Mouse (Mus musculus): ENCODE data around the gene Exd2. TPM values are rescaled to one million over a fixed set of nuclear protein-coding genes. Genes with fewer than 3 reads are reported as not detected.
A peak's percentile ranks its signal among the peaks of the same experiment; 100 is the strongest.

The Exd2 gene
- total and polyA plus RNA-seq, 2 experiments from 2014 or later: 32.7 to 40.0 TPM

DNA sequence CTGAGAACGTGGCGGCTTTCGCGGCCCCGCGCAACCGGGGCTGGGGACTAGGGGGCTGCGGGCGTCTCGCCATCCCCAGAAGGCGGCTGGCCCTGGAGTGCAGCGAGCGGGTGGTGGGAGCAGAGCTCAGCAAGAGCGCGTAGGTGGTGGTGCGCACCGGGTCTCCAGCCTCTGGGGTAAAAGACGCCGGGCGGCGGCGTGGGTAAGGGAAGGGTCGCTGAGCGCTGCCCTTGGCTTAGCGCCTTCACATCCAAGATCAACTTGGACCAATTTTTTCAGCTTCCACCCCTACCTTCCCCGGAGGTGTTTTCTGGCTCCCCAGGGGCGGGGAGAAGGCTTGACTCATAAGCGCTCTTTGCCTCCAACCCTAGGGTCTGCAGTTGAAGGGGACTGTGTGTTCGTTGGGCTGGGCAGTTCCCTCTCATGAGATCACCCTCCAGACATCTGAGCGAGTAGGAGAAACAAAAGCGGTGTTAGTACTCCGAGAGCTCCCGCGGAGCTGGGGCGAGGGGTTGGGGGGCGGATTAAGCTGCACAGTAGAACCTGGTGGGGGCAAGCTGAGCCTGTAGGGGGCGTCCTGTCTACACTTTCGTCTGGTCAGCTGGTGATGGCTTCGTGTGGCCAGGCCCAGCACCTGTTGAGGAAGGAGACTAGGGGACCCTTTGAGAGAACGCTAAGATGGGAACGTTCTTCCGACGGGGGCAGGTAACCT lies 56.9 kb downstream of the Exd2 start:
- H3K27me3 ChIP-seq (ENCODE audit: insufficient read depth, low read length): no peaks in the 10 kb centered on the region
- peak overlapping the region; percentile 96 for H3K4me3 ChIP-seq (ENCODE audit: low read depth, low read length)
- H3K4me2 ChIP-seq (ENCODE audit: low read depth, low read length, poor library complexity, severe bottlenecking): peak overlapping the region; percentile 83
- no peaks in the 10 kb centered on the region for H3K9me3 ChIP-seq (ENCODE audit: low read length)
- H3K36me3 ChIP-seq (ENCODE audit: insufficient read depth, low read length): no peaks in the 10 kb centered on the region
- H3K9ac ChIP-seq (replicated peaks; ENCODE audit: low read length, poor library complexity, severe bottlenecking): peak overlapping the region; percentile 76
- under 1% methylated on average over 43 of the region's 43 CpGs for WGBS
- peak; percentile 69 for TF ChIP-seq CTCF (IDR thresholded peaks at IDR 0.05)
- peaks cover 3% of the 10 kb centered on the region; the same call in 1 of the 2 replicates for H3K4me1 ChIP-seq (ENCODE audit: insufficient read depth, low read length)
- peak overlapping the region; percentile 86 for H3K27ac ChIP-seq (ENCODE audit: low read depth, low read length)
- DNase-seq (ENCODE audit: low spot score) (peak; percentile 79), ATAC-seq (ENCODE audit: low FRiP score) (peak; percentile 24; the same call in 1 of the 2 replicates)

DNA sequence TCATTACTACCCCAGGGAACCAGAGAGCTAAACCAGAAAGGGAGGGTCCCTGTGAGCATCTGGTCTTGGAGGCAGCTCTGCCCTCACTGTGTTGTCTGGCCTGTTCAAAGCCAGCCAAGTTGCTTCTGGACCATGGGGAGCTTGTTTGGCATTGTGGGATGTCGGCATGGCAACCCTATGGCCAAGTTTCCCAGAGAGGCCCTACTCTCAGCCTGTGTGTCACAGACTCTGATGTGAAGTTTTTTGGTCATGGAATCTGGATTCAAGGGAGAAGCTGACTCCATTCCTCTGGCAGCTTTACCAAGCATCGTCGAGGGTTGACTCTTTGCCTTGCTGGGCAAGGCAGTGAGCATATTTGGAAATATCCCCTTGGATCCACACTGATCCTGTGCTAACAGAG lies 59.1 kb downstream of the Exd2 start:
- no peak for TF ChIP-seq CTCF (IDR thresholded peaks at IDR 0.05)
- H3K36me3 ChIP-seq (ENCODE audit: insufficient read depth, low read length): no peaks in the 10 kb centered on the region
- no peak overlapping the region for H3K9ac ChIP-seq (replicated peaks; ENCODE audit: low read length, poor library complexity, severe bottlenecking)
- no peak overlapping the region for H3K4me3 ChIP-seq (ENCODE audit: low read depth, low read length)
- H3K4me1 ChIP-seq (ENCODE audit: insufficient read depth, low read length): peaks cover 10% of the 10 kb centered on the region; the same call in 1 of the 2 replicates
- peak; percentile 76 for DNase-seq (ENCODE audit: low spot score)
- H3K27ac ChIP-seq (ENCODE audit: low read depth, low read length): no peak overlapping the region
- no peak for ATAC-seq (ENCODE audit: low FRiP score)
- 59% methylated on average over 3 of the region's 3 CpGs for WGBS
- H3K27me3 ChIP-seq (ENCODE audit: insufficient read depth, low read length): no peaks in the 10 kb centered on the region
- no peaks in the 10 kb centered on the region for H3K9me3 ChIP-seq (ENCODE audit: low read length)
- H3K4me2 ChIP-seq (ENCODE audit: low read depth, low read length, poor library complexity, severe bottlenecking): no peak overlapping the region

DNA sequence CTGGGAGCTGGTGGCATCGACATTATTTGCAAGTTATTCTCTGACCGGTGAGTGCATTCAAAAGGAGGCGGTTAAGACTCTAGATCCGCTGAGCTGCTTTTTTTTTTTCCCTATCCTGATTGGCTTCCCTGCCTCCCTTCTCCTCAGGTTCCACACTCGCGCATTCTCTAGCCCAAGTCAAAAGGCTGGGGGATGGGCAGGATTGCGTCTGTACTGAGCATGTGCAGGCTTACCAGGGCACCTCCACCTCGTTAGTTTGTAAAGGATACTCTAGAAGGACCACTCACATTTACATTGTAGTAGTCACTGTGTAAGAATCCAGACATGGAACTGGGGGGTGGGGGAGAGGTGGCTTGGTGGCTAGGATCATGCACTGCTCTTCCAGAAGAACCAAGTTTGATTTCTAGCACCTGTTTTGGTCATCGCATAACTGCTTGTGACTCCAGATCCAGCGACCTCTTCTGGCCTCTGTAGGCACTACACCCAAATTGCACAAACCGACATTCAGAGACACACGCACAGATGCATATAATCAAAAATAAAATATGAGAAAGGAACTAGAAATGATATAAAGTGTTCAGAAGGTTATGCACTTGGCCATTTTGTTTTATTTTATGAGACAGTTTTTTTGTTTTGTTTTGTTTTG lies 61.5 kb downstream of the Exd2 start:
- no peaks in the 10 kb centered on the region for H3K27me3 ChIP-seq (ENCODE audit: insufficient read depth, low read length)
- no peak for ATAC-seq (ENCODE audit: low FRiP score)
- H3K4me1 ChIP-seq (ENCODE audit: insufficient read depth, low read length): peaks cover 14% of the 10 kb centered on the region; the same call in 1 of the 2 replicates
- 30% methylated on average over 12 of the region's 12 CpGs for WGBS
- peak; percentile 50 for TF ChIP-seq CTCF (IDR thresholded peaks at IDR 0.05)
- H3K27ac ChIP-seq (ENCODE audit: low read depth, low read length): no peak overlapping the region
- no peaks in the 10 kb centered on the region for H3K9me3 ChIP-seq (ENCODE audit: low read length)
- DNase-seq (ENCODE audit: low spot score): peak; percentile 48
- no peaks in the 10 kb centered on the region for H3K36me3 ChIP-seq (ENCODE audit: insufficient read depth, low read length)
- H3K4me2 ChIP-seq (ENCODE audit: low read depth, low read length, poor library complexity, severe bottlenecking): no peak overlapping the region
- no peak overlapping the region for H3K4me3 ChIP-seq (ENCODE audit: low read depth, low read length)
- H3K9ac ChIP-seq (replicated peaks; ENCODE audit: low read length, poor library complexity, severe bottlenecking): no peak overlapping the region

DNA sequence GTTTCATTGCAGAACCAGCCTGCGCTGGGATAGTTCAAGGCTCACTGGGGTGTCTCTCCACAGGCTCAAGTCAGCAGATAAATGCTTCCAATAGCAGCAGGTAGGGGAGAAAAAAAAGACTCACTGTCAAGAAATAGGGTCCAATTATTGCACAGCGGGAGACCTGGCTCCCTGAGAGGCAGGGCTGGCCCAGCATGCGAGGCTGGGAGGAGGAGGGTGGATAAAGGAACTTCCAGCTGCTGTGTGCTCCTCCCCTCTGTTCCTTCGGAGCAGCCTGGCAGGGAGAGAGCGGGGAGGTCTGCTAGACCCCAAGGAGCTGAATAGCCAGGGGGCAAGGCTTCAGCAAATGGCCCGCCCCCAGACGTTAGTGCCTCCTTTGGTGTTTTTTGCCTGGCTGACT lies 62.6 kb downstream of the Exd2 start:
- TF ChIP-seq CTCF (IDR thresholded peaks at IDR 0.05): no peak
- no peaks in the 10 kb centered on the region for H3K9me3 ChIP-seq (ENCODE audit: low read length)
- peaks cover 14% of the 10 kb centered on the region; the same call in 1 of the 2 replicates for H3K4me1 ChIP-seq (ENCODE audit: insufficient read depth, low read length)
- WGBS: 13% methylated on average over 7 of the region's 7 CpGs
- H3K4me3 ChIP-seq (ENCODE audit: low read depth, low read length): no peak overlapping the region
- no peak overlapping the region for H3K27ac ChIP-seq (ENCODE audit: low read depth, low read length)
- no peaks in the 10 kb centered on the region for H3K36me3 ChIP-seq (ENCODE audit: insufficient read depth, low read length)
- DNase-seq (ENCODE audit: low spot score) (no peak), ATAC-seq (ENCODE audit: low FRiP score) (no peak)
- no peaks in the 10 kb centered on the region for H3K27me3 ChIP-seq (ENCODE audit: insufficient read depth, low read length)
- no peak overlapping the region for H3K9ac ChIP-seq (replicated peaks; ENCODE audit: low read length, poor library complexity, severe bottlenecking)
- H3K4me2 ChIP-seq (ENCODE audit: low read depth, low read length, poor library complexity, severe bottlenecking): no peak overlapping the region

- H3K4me3 ChIP-seq (ENCODE audit: low read depth, low read length): no peak overlapping the region
- H3K9me3 ChIP-seq (ENCODE audit: low read length): no peaks in the 10 kb centered on the region
- H3K27ac ChIP-seq (ENCODE audit: low read depth, low read length): 0 out of 2 replicates have a peak overlapping the region, but pooled peaks have one; percentile 18
- 55% methylated on average over 2 of the region's 2 CpGs for WGBS
- ATAC-seq (ENCODE audit: low FRiP score) (no peak), DNase-seq (ENCODE audit: low spot score) (no peak)
- peaks cover 14% of the 10 kb centered on the region; the same call in 1 of the 2 replicates for H3K4me1 ChIP-seq (ENCODE audit: insufficient read depth, low read length)
- H3K27me3 ChIP-seq (ENCODE audit: insufficient read depth, low read length): no peaks in the 10 kb centered on the region
- no peak overlapping the region for H3K9ac ChIP-seq (replicated peaks; ENCODE audit: low read length, poor library complexity, severe bottlenecking)
- H3K36me3 ChIP-seq (ENCODE audit: insufficient read depth, low read length): no peaks in the 10 kb centered on the region
- no peak for TF ChIP-seq CTCF (IDR thresholded peaks at IDR 0.05)
- H3K4me2 ChIP-seq (ENCODE audit: low read depth, low read length, poor library complexity, severe bottlenecking): no peak overlapping the region
Observed at GRCm38 (mm10) chr12:80526511-80526910, 63.6 kb downstream of the Exd2 start.
